Mouse (Mus musculus): ENCODE results near the gene Gbf1.

DNA sequence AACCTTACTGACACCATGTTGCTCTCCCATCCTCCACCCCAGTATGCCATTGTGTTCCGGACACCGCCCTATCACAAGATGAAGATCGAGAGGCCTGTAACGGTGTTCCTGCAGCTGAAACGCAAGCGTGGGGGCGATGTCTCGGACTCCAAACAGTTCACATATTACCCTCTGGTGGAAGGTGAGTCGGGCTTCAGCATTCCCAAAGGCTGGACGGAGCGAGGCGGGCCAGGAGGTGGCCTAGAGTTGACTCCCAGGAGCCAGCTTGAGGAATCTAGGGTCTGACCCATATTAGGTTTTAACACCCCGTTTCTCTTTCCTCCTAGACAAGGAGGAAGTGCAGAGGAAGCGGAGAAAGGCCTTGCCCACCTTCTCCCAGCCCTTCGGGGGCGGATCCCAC lies 156.0 kb downstream of the Gbf1 start:
- TF ChIP-seq CTCF (IDR thresholded peaks at IDR 0.05), result no peak
- TF ChIP-seq EP300 (IDR thresholded peaks at IDR 0.05; ENCODE audit: insufficient read depth, low read depth, low read length), result no peak
